Mouse (Mus musculus) neural tube, embryonic 11.5 days (tissue): ENCODE measurements around the gene Cpm. TPM values are rescaled to one million over a fixed set of nuclear protein-coding genes. Genes with fewer than 3 reads are reported as not detected.
"Not testable (repeated sequence)": the region's sequence is repeated elsewhere in the genome, so short reads cannot be mapped to it uniquely, and the experiment has no call there.

Experiments used
- ATAC-seq: fragments of 200-750 bp; cut with Nextera tagmentation; 2 replicates; pipeline ENCODE4 v1.8.0; 2017; ENCODE audit warnings: moderate number of reproducible peaks, mild to moderate bottlenecking, moderate TSS enrichment, moderate library complexity; ENCODE audit not compliant: insufficient read depth, low FRiP score, low TSS enrichment
- DNase-seq: peaks from one replicate; pipeline ENCODE4 v3.0.0-alpha.2; 2015; ENCODE audit warnings: low spot score
- H3K27ac ChIP-seq: fragments of 300-500 bp; sonication (generic); 2 replicates; pipeline ENCODE4 v1.5.1; 2014; ENCODE audit warnings: low read depth, mild to moderate bottlenecking, low read length
- H3K27me3 ChIP-seq: fragments of 300-500 bp; sonication (generic); 2 replicates; pipeline ENCODE4 v1.6.1; 2014; ENCODE audit warnings: mild to moderate bottlenecking, low read length, mixed read lengths; ENCODE audit not compliant: control insufficient read depth, insufficient read depth
- H3K36me3 ChIP-seq: fragments of 300-500 bp; sonication (generic); 2 replicates; pipeline ENCODE4 v1.6.1; 2014; ENCODE audit warnings: mild to moderate bottlenecking, low read length, moderate library complexity, mixed read lengths; ENCODE audit not compliant: control insufficient read depth, insufficient read depth
- H3K4me1 ChIP-seq: fragments of 300-500 bp; sonication (generic); 2 replicates; pipeline ENCODE4 v1.6.1; 2014; ENCODE audit warnings: low read length, mixed read lengths; ENCODE audit not compliant: control insufficient read depth, insufficient read depth
- H3K4me2 ChIP-seq: fragments of 300-500 bp; sonication (generic); 2 replicates; pipeline ENCODE4 v1.6.1; 2014; ENCODE audit warnings: low read depth, mild to moderate bottlenecking, moderate library complexity
- H3K4me3 ChIP-seq: fragments of 300-500 bp; sonication (generic); 2 replicates; pipeline ENCODE4 v1.5.1; 2014; ENCODE audit warnings: low read depth, low read length
- H3K9ac ChIP-seq: fragments of 300-500 bp; sonication (generic); 2 replicates; pipeline ENCODE4 v1.6.1; 2014; ENCODE audit warnings: mild to moderate bottlenecking, low read length
- H3K9me3 ChIP-seq: fragments of 300-500 bp; sonication (generic); 2 replicates; pipeline ENCODE4 v1.6.1; 2016; ENCODE audit warnings: low read length; ENCODE audit not compliant: control insufficient read depth
- WGBS: fragments of 180-500 bp; shearing (Covaris S2); extraction: QIAGEN DNeasy Blood & Tissue Kit; methylation state at CpG from one replicate; pipeline ENCODE4 v1.1.7; 2014; 5-methylcytosine and 5-hydroxymethylcytosine counted together
- polyA plus RNA-seq: library from polyadenylated mRNA; unstranded; fragments of >200 nt; fragmentation: Nextera tagmentation; extraction: Ambion mirVana; gene quantifications from 2 replicates; pipeline ENCODE4 v1.2.1, GENCODE M21; 2014

Cpm gene
- polyA plus RNA-seq, 1 experiment from 2014 or later: 21.1 TPM

DNA sequence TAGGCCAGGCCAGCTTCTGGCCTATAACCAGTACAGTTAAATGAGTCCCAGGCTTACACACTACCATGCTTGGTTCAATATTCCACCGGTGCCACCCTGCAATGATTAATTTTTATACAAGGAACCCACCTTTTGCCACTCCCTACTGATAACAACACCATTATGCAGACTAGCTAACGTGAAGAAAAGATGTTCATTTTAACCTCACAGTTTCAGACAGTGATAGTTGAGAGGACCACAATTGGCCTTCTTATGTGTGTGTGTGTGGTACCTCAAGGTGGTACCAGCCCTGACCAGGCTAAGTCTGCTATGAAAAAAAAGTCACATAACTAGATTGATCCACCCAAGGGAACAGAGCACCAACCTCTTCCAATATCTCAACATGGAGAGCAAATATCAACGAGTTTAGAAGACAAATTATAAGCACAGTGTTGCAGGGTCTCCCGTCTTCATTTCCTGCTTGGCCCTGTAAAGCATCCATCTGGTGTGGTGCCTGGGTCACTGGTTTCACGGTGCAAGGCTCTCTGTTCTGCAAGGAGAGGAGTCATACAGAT lies 32.5 kb upstream of the Cpm start:
- H3K36me3 ChIP-seq: no peaks in the 10 kb centered on the region
- ATAC-seq (no peak), DNase-seq (no peak)
- no peak overlapping the region for H3K4me3 ChIP-seq
- H3K4me2 ChIP-seq: no peak overlapping the region
- H3K9me3 ChIP-seq: no peaks in the 10 kb centered on the region
- no peaks in the 10 kb centered on the region for H3K4me1 ChIP-seq
- H3K27ac ChIP-seq: no peak overlapping the region
- 86% methylated on average over 5 of the region's 5 CpGs for WGBS
- no peaks in the 10 kb centered on the region for H3K27me3 ChIP-seq
- H3K9ac ChIP-seq: no peak overlapping the region

DNA sequence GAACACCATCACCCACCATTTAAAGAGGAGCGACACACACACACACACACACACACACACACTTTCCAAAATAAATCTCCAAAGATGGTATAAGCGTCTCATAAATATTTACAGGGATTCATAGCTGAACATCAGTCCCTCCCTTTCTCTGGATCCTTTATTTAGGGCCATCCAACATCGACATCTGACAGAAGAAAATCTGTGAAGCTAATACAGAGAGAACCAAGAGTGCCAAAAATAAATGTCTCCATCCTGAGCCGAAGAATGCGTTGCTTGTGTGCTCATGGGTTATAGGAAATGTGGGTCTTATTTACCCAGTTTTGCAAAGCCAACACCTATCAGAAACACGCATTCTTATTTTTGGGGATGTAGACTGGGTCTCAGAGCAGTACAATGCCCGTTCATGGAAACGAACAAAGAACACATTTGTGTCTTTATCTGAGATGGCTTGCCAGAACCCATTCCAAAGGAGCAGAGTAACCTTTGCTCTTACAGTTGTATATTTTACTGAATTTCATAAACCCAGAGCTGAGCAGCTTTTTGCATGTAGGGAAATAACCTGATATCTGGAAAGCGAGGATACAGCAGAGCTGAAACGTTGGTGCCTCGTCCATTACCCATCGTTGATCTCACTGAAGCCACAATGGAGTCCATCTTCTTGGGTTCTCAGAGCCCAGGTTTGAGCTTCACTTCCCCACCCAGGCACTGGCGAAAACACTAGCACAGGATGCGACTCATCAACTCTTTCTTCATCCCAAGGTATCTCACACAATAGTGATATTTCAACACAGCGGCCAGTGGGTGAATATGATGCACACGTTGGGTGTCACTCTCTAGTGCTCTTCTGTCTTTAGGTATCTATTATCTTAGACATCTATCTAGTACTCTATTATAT lies 31.7 kb upstream of the Cpm start:
- H3K27me3 ChIP-seq, DNase-seq, H3K36me3 ChIP-seq, H3K4me1 ChIP-seq, ATAC-seq, H3K27ac ChIP-seq, H3K4me2 ChIP-seq, H3K9me3 ChIP-seq, H3K4me3 ChIP-seq, H3K9ac ChIP-seq: not testable (repeated sequence)
- WGBS: 96% methylated on average over 16 of the region's 16 CpGs

DNA sequence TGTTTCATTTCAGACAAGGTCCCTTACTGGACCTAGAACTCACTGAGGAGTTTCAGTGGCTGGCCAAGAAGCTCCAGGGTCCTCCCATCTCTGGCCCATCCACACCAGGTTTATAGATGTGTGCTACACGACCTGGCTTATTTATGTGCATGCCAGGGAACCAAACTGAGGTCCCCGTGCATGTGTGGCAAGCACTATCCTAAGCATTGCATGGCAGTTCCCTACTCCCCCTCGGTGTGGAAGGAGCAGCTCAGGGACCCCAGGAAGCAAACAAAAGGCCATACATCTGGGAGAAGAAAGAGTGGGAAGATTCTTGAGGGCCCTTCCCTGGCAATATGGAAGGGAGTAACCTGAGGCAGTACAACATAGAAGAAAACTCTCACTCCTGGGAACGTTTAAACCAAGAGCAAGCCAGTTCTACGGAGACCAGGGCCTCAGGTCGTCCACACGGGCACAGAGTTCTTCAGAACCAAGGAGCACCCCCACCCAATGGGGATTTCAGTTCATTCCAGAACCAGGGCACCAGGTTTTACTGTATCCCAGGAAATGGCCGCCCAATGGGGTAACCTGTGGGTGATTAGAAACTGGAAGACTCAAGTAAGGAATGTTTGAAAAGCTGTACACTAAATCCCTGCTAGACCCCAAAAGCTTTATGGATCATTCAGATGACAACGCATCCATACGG lies 30.9 kb upstream of the Cpm start:
- no peak for DNase-seq
- Histone ChIP-seq H3K27me3 (no peaks in the 10 kb centered on the region), H3K4me3 (no peak overlapping the region), H3K4me2 (no peak overlapping the region), H3K27ac (no peak overlapping the region), H3K9me3 (no peaks in the 10 kb centered on the region), H3K36me3 (no peaks in the 10 kb centered on the region), H3K9ac (no peak overlapping the region), H3K4me1 (no peaks in the 10 kb centered on the region)
- ATAC-seq: no peak
- WGBS: 85% methylated on average over 10 of the region's 10 CpGs

DNA sequence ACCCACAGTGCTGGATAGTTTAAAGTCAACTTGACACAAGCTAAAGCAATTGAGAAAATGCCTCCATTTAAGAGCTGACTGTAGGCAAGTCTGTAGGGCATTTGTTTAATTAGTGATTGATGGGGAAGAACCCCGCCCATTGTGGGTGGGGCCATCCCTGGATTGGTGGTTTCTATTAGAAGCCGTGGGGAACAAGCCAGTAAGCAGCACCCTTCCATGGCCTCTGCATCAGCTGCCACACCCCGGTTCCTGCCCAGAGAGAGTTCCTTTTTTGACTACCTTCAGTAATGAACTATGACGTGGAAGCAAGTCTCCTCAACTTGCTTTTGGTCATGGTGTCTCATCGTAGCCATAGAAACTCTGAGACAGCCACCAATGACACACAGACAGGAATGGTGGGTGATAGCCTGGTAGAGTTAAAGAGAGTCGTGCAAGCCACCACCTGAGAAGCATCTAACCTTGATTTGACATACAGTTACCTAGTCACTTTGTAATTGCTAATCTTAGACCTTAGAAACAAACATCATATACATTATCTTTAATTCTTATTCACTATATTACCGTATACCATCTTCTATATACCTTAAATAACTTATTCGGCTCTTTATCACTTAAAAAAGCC lies 30.2 kb upstream of the Cpm start:
- H3K27me3 ChIP-seq, H3K36me3 ChIP-seq, ATAC-seq, H3K4me3 ChIP-seq, DNase-seq, H3K4me1 ChIP-seq, H3K9ac ChIP-seq, H3K9me3 ChIP-seq, H3K27ac ChIP-seq, H3K4me2 ChIP-seq: not testable (repeated sequence)
- 91% methylated on average over 8 of the region's 8 CpGs for WGBS

DNA sequence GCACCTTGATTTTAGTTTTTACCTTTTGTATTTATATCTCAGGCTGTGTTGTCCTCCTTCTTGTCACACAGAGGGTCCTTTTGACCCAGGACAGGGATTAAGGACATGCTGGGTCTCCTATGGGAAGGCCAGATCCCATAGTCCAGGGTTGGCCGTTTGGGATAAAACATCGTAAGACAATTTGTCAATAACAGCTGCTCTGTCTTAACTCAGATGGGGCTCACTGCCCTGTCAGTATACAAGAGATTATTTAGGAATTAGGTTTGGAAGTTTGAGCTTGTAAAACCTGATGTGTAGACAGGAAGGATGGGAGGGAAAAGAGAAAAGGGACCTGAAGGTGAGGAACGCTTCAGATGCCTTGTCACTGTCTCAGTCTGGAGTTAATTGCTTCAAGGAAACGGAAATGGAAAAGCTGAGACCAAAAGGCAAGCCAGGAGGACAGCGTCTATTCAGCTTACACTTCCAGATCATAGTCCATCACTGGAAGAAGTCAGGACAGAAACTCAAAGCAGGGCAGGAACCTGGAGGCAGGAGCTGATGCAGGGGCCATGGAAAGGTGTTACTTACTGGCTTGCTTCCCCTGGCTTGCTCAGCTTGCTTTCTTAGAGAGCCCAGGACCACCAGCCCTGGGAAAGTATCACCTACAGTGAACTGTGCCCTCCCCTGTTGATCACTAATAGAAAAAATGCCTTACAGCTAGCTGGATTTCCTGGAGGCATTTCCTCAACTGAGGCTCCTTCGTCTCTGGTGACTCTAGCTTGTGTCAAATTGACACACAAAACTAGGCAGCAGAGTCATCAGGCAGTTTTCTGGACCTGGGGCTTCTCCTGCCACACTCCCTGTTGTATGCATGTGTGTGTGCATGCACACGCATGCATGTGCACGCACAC lies 27.9 kb upstream of the Cpm start:
- 72% methylated on average over 8 of the region's 8 CpGs for WGBS
- no peak overlapping the region for H3K9ac ChIP-seq
- no peaks in the 10 kb centered on the region for H3K4me1 ChIP-seq
- H3K9me3 ChIP-seq: no peaks in the 10 kb centered on the region
- no peaks in the 10 kb centered on the region for H3K27me3 ChIP-seq
- H3K4me2 ChIP-seq: no peak overlapping the region
- H3K4me3 ChIP-seq: no peak overlapping the region
- no peaks in the 10 kb centered on the region for H3K36me3 ChIP-seq
- H3K27ac ChIP-seq: no peak overlapping the region
- DNase-seq: no peak
- no peak for ATAC-seq

DNA sequence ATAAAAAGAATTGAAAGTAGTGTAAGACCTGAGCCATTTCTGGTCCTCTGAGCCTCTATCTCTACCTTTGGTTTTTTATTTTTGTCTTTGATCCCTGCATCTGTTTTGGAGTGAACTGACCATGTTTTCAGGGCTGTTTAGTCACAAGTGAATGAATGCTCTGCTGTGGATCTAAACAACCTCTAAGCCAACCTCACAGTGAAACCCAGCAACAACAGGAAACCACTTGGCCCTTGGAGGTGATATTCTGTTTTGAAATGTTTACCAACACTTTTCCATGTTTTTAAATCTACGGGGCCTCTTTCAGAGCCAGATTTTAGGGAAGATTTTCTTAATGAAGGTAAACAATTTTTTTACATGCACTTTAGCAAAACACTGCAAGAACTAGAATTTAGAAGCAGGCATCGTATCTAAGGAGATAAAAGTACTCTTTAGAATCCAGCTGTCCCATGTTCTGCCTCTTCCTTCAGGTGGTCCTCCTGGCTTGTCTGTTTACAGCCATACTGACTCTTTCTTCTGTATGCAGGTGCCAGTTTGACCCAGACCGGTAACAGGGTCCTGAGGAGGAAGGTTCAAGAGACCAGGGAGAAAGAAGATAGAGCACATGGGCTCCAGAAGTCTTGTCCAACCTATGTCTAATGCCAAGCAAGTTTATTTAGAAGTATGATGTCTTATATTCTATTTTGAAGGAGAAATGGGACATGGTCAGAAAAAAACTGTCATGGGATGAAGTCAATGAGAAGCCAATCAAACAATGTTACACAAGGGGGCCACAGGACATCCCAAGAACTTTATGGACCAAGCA lies 26.8 kb upstream of the Cpm start:
- Histone ChIP-seq H3K4me1 (no peaks in the 10 kb centered on the region), H3K9me3 (no peaks in the 10 kb centered on the region), H3K27ac (no peak overlapping the region), H3K4me3 (no peak overlapping the region), H3K36me3 (no peaks in the 10 kb centered on the region), H3K9ac (no peak overlapping the region), H3K4me2 (no peak overlapping the region), H3K27me3 (no peaks in the 10 kb centered on the region)
- WGBS: 90% methylated on average over 3 of the region's 3 CpGs
- DNase-seq (no peak), ATAC-seq (no peak)

DNA sequence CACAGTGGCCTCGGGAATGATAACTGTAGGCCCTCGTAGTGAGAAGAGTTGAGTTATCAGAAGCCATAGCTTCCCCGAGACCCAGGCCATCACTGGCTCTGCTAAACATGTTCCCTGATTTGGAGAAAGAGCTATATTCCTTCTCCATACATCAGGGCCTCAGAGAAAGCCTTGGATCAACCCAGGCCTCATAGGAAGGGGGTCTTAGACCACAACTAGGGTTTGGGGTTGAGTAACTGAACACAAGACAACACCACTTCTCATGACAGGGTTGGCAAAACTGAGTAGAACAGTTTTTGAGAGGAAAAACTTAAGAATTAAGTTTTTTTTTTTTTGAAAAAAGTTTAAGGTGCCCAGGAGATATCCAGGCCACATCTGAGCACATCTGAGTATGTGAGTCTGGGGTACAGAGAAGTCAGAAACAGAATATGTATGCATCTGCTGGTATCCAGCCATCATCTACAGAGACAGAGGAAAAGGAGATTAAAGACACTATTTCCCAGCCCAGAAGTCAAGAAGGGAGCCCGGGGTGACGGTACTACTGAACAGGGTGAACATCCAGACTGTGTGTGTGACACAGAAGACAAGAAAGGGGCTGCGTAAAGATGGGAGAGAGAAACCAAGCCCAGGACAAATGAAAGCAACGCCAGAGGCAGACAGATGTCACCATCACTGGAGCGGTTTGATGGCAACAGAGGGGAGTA lies 26.0 kb upstream of the Cpm start:
- WGBS: 87% methylated on average over 8 of the region's 8 CpGs
- ATAC-seq (no peak), DNase-seq (no peak)
- Histone ChIP-seq H3K9ac (no peak overlapping the region), H3K36me3 (no peaks in the 10 kb centered on the region), H3K4me3 (no peak overlapping the region), H3K4me1 (no peaks in the 10 kb centered on the region), H3K27ac (no peak overlapping the region), H3K9me3 (no peaks in the 10 kb centered on the region), H3K27me3 (no peaks in the 10 kb centered on the region), H3K4me2 (no peak overlapping the region)
